Mouse (Mus musculus) heart, adult 10 weeks (tissue): ENCODE results near the gene Mcpt2. TPM values are rescaled to one million over a fixed set of nuclear protein-coding genes. Genes with fewer than 3 reads are reported as not detected.

Experiments used
- polyA plus RNA-seq: library from polyadenylated mRNA; stranded (reverse); fragments of 350-450 nt; fragmentation: Illumina TruSeq; extraction: RNeasy Lipid Tissue Mini Kit (QIAGEN cat#74804); gene quantifications from one replicate; pipeline ENCODE4 v1.2.3, GENCODE M21; 2014; ENCODE audit warnings: low read depth, low replicate concordance

Gene Mcpt2
- not detected for polyA plus RNA-seq

DNA sequence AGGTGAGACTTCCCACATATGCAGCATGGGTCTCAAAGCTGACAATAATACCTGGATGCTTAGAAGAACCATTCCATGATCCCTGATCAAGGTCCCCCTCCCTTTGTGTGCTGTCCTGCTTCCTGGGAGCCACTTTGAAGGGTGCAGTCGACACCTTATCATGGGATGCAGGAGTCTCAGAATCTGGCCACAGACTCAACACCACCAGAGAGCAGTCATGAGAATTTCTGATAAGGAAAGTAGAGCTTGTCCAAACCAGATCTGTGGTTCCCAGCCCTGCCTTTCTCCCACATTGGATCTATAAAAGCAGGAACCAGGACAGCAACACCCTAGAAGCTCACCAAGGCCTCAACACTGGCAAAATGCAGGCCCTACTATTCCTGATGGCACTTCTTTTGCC lies at the start of gene Mcpt2:
TSS of gene Mcpt2 (plus strand) at position 250 of the 400 bp plus-strand sequence.

DNA sequence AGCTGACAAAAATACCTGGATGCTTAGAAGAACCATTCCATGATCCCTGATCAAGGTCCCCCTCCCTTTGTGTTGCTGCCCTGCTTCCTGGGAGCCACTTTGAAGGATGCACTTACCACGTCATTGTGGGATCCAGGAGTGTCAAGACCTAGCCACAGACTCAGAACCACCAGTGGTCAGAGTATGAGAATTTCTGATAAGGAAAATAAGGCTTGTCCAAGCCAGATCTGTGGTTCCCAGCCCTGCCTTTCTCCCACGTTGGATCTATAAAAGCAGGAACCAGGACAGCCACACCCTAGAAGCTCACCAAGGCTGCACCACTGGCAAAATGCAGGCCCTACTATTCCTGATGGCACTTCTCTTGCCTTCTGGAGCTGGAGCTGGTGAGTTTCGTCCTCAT lies 24.2 kb upstream of the Mcpt2 start, which contains the start of gene Mcpt1:
TSS of gene Mcpt1 (plus strand) at position 301 of the 400 bp plus-strand sequence.

DNA sequence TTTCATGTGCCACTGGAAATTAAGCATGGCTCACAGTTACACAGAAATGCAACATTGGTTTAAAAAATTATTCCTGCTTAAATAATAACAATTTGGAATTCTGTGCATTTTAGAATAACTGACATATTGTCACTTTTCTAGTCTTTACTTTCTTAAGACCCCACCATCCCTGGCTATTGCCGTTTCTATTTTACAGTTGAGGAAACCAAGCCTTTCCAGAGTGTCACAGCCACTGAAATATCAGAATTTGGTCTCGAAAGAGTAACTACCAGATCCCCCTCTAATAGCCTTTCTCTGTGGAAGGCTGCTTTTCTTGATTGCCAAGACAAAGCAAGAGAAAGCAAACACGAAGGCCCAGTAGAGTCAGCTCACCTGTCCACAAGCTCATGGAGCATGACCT lies 11.4 kb upstream of the Mcpt2 start, which contains the start of gene Mcpt9:
TSS of gene Mcpt9 (minus strand) at position 101 of the 400 bp plus-strand sequence.

GRCm38 (mm10) chr14:56062213-56062612 lies 20.4 kb downstream of the Mcpt2 start, which contains the start of gene Mcpt4:
TSS of gene Mcpt4 (minus strand) at chr14:56062313.

DNA sequence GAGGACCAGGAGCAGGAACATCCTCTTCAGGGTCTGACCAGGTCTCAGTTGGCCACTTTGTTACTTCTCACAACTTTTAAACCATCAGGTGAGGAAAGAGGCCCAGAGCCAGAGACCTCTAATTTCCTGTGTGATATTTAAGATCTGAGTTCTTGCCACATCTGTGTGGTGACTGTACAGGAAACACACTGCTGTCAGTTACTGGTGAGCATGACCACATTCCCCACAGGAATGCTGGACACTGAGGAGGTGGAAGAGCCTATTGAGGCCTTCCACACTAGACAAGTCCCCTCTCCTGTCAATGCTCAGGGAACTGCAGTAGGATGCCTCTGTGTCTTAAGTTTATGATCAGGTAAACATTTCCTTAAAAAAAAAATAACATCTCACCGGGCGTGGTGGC lies 43.3 kb downstream of the Mcpt2 start, which contains the start of gene Mcpt8:
TSS of gene Mcpt8 (minus strand) at position 107 of the 400 bp plus-strand sequence.

Other genes starting within 250 kb of the Mcpt2 start
- 5.2 TPM for gene Nfatc4, start 218.9 kb upstream of the Mcpt2 start, polyA plus RNA-seq
- 3.8 TPM for gene Nynrin, start 188.0 kb upstream of the Mcpt2 start, polyA plus RNA-seq
- gene Cbln3, start 157.6 kb upstream of the Mcpt2 start, polyA plus RNA-seq, result not detected
- gene Khnyn, start 157.1 kb upstream of the Mcpt2 start, polyA plus RNA-seq, result 13.0 TPM
- gene Sdr39u1, start 141.7 kb upstream of the Mcpt2 start, polyA plus RNA-seq, result 150 TPM
- gene Cma1, start 97.4 kb upstream of the Mcpt2 start, polyA plus RNA-seq, result 2.4 TPM
- not detected for gene Cma2, start 91.1 kb upstream of the Mcpt2 start, polyA plus RNA-seq
- gene Mcpt1, start 24.1 kb upstream of the Mcpt2 start, polyA plus RNA-seq, result not detected
- gene Mcpt9, start 11.5 kb upstream of the Mcpt2 start, polyA plus RNA-seq, result not detected
- 3.5 TPM for gene Mcpt4, start 20.3 kb downstream of the Mcpt2 start, polyA plus RNA-seq
- not detected for gene Mcpt8, start 43.2 kb downstream of the Mcpt2 start, polyA plus RNA-seq
- gene Ctsg, start 60.5 kb downstream of the Mcpt2 start, polyA plus RNA-seq, result not detected
- gene Gzme, start 78.6 kb downstream of the Mcpt2 start, polyA plus RNA-seq, result not detected
- gene Gzmd, start 90.6 kb downstream of the Mcpt2 start, polyA plus RNA-seq, result not detected
- gene Gzmg, start 117.5 kb downstream of the Mcpt2 start, polyA plus RNA-seq, result not detected
- gene Gzmn, start 132.6 kb downstream of the Mcpt2 start, polyA plus RNA-seq, result not detected
- not detected for gene Gzmf, start 169.4 kb downstream of the Mcpt2 start, polyA plus RNA-seq
- gene Gzmc, start 192.6 kb downstream of the Mcpt2 start, polyA plus RNA-seq, result not detected
- not detected for gene Gzmb, start 220.2 kb downstream of the Mcpt2 start, polyA plus RNA-seq